Mouse (Mus musculus) mesoderm, embryonic 11.5 days (tissue): ENCODE data around the gene Pvr.

Experiments used
- DNase-seq: peaks from one replicate; pipeline ENCODE4 v3.0.0-alpha.2; 2012; ENCODE audit warnings: low read depth, low spot score

The Pvr gene

DNA sequence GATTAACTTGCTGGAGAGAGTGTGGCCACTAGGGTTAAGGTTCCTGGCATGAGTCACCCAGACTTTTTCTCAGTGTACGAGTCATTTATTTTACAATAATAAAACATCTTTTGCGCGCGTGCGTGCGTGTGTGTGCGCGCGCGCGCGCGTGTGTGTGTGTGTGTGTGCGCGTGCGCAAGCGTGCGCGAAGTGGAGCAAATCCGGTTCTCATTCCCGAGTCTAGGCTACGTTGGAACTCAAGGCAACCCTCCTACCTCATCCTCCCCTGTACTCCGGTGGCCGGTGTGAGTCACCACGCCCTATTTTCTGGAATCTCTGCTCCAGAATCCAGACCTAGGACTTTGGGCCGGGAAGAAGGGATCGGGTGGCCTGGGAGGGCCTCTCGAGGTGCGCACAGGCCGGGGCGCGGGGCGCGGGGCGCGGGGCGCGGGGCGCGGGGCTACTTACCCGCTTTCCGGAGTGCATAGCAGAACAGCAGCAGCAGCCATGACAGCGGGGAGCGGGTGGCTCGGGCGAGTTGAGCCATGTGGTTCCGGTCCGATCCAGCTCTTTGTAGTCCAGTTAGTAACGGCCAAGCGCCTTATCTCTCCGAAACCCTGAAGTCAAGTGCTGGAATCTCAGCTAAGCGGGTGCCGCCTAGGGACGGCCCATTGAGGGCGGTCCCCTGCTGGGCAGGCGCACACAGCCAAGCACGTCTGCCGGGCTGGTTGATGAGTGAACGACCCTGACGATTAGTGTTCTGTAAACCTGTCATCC, at the start of gene Pvr:
TSS of gene Pvr (minus strand) at position 655 of the 756 bp plus-strand sequence.
- DNase-seq = peak; percentile 74

- no peak for DNase-seq
Measured at GRCm38 (mm10) chr7:19970196-19970595, 49.2 kb upstream of the Pvr start.

DNA sequence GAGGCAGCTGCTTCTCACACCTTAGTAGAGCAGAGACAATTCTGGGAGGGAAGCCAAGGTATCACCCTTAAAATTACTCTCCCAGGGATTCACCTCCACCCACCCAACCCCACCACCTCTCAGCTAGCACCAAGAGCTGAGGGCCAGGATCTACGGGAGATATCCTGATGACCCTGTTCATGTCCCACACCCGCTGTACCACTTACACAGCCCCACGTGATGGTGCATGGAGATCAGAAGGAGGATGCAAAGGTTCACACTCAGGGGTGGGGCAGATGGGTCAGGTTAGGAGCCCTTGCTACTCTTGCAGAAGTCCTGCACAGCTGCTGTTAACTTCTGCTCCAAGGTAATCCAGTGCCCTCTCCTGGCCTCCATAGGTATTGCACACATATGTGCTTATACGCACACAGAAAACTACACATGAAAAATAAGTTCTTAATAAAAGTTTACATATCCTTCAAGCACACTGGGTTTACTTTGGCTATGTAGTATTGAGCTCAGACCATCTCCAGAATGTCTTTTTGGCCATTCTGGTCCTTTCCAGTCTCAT, 48.7 kb upstream of the Pvr start:
- DNase-seq = no peak

DNA sequence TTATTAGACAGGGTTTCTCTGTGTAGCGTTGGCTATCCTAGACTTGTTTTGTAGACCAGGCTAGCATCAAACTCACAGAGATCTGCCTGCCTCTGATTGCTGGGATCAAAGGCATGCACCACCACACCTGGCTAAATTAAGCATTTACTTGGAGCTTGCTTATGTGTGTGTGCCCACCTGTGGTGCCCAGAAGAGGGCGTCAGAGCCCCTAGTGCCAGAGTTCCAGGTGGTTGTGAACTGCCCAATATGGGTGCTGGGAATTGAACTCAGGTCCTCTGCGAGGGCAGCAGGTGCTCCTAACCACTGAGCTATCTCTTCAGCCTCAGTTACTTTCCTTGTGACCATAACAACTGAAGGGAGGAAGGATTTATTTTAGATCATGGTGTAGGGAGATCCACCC, 48.1 kb upstream of the Pvr start:
- DNase-seq = no peak

DNA sequence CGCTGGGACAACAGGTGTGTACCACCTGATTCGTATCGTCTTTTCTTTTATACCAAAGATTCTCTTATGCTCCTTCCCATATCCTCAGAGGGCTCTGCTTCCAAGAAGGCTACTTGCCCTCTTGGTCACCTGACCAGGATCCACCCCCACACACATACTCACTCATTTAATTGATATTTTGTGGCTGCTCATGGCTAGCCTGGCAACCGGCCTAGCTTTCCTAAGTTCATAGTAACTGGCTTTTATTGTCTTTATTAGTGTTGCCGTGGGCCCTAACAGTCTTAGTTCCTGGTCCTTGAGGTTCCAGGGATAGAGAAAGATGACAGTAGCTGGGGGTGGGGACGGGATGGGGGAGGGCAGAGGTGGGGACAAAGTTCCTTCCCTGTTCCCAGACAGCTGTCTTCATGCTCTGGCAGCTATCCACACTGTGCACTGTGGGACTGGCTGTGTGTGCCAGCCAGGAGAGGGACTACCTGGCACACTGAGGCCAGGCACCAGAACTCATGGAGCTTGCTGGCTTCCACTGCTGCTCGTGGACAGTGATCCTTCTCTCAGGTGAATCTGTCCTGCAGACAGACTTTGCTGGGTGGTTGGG, 44.1 kb upstream of the Pvr start, which contains the start of gene Ceacam20:
TSS of gene Ceacam20 (plus strand) at position 428 of the 595 bp plus-strand sequence.
- no peak for DNase-seq

DNA sequence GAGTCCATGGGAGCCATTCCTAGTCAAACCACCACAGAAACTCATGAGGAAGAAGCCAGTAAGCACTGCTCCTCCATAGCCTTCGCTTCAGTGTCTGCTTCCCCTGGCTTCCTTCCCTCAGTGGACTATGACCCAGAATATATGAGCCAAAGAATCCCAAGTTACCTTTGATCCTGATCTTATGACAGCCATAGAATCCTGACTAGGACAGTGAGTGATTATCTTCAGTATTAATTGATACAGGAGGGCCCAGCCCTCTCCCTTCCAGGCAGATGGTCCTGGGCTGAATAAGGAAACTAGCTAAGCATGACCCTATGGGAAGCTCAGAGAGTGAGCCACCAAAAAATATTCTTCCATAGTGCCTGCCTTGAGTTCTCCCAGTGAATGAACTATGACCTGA, 41.5 kb upstream of the Pvr start:
- DNase-seq = no peak

- DNase-seq = peak; percentile 92
Measured at GRCm38 (mm10) chr7:19956341-19956781, 35.4 kb upstream of the Pvr start.

DNA sequence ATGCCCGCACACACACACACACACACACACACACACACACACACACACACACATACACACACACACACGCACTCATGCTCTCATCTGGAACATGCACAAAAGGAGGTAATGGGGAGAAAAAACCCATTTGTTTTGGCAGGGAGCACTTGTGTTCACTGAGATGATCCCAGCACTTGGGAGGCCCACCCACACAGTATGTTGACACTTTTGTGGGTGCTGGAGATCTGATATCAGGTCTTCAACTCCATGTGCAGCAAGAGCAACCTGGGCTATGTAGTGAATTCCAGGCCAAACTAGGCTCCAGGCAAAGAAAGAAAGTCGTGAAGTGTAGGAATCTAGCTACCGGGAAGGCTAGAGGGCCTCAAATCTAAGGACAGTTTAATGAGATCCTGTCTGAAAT, 34.9 kb upstream of the Pvr start:
- no peak for DNase-seq

GRCm38 (mm10) chr7:19953054-19953453, 32.1 kb upstream of the Pvr start:
- no peak for DNase-seq

DNA sequence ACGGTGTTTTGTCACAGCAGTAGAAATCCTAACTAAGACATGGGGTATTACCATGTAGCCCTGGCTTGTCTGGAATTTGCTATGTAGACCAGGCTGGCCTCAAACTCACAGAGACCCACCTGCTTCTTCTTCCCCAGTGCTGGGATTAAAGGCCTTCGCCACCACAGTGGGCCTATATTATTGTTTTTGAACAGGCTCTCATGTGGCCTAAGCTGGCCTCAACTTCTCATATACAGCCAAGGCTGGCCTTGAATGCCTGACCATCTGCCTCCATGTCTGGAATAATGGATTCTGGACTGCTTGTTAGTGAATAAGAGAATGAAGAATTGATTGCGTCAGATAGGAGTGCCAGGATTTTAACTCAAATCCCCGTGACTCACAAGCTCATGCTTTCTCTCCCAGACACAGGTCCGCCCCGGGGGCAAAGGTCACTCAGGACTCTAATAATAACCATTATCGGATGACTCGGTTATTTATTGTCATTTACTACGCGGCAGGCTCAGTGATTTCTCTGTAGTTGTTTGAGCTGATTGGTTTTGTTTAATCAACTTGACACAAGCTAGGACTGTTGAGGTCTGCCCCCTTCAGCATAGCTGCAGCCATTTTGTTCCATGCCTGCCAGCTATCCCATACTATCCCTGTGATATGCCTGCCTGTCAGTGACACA, 31.5 kb upstream of the Pvr start:
- no peak for DNase-seq

DNA sequence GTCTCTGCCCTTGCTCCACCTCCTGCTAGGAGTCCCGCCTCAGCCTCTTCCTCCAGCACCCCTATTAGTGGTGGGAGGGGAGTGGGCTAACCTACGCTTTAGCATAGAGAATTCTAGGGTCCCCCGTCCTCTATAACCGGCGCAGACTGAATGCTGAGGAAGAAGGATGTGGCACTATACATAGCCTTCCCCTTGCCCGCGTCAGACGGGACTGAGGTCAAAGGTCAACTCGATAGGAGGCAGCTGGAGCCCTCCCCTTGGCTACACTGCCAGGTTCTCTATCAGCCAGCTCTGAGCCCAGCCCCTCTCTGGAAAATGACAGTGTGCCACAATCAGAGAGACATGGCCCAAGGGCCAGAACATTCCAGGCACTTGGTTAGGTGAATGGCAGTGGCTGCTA, 29.6 kb upstream of the Pvr start, which contains the start of gene Igsf23:
TSS of gene Igsf23 (minus strand) at position 168 of the 400 bp plus-strand sequence.
- DNase-seq = no peak

- DNase-seq = no peak
Measured at GRCm38 (mm10) chr7:19949996-19950395, 29.0 kb upstream of the Pvr start.

DNA sequence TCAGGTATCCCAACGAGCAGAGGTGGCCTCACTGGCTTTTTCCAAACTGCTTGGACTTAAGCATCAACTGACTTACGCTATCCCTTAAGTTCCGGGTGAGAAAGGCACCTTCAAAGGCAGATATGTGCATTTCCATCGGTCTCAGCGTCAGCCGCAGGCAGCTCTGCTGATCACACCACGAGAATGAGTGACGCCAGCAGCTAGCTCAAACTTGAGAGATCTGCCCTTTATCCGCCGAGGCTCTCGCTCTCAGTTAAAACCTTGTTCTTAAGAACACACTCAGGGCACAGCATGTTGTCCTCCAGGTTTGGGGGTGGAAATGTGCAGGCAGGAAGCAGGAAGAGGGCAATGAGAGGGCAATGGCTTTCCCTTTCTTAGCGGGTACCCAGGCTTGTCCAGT, 28.0 kb upstream of the Pvr start:
- DNase-seq = no peak

DNA sequence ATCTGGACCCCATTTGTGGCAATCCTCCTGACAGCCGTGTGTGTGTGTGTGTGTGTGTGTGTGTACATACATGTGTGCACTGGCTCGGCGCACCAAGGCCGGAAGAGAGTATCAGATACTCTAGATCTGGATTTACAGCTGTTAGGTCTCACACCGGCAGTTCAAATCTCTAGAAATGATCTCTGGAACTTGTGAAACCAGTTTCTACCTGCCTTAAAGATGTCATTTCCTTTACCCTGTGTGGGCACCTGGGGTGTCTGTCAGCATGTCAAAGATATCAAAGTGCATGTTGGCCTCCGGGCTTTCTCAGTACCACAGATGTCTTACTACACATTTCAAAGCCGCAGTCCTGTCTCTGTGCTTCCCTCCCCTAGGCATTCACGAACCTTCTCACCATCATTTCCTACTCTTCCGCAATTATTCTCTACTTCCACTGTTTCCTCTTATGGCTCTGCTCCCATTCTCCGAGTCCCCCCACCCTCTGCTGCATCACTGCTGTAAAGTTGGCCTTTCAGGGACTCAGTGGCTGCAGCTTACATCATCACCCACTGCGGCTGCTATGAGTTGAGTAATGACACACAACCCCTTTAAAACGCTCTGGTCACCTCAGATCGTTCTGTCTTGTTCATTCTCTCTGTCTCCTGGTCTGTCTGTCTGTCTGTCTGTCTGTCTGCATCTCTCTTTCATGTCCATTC, 25.0 kb upstream of the Pvr start:
- no peak for DNase-seq

DNA sequence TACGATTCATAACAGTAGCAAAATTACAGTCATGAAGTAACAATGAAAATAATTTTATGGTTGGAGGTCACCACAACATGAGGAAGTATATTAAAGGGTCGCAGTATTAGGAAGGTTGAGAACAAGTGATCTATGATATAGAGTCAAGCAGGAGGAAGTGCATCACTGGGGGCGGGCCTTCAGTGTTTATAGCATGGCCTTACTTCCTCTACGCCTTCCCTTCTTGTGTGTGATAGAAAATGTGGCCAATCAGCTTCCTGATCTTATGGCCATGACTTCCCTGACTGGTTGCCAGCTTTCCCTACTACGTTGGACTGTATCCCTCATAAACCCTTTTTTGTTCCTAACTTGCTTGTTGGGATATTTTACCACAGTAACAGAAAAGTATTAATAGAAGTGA, 24.2 kb upstream of the Pvr start:
- no peak for DNase-seq

DNA sequence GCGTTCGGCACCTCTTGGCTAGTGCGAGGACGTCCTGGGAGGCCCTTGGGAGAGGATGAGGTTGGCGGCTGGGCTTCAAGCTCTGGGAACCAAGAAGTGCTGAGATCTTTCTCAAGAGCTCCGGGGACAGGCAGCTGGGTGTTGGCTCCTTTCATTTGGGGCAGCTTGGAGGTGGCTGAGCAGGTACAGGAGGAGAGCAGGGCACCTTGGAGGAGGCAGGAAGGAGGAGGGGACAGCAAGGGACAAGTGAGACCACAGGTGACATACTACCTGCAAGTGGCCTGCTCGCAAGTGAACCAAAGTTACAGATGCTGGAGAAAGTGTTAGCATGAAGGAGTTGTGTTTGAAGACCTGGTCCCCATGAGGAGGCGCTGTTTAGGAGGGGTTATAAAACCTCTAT, 23.7 kb upstream of the Pvr start:
- DNase-seq = no peak

- no peak for DNase-seq
Measured at GRCm38 (mm10) chr7:19940256-19940655, 19.3 kb upstream of the Pvr start.

- no peak for DNase-seq
Measured at GRCm38 (mm10) chr7:19939555-19940235, 18.7 kb upstream of the Pvr start.

- no peak for DNase-seq
Measured at GRCm38 (mm10) chr7:19937229-19937821, 16.4 kb upstream of the Pvr start.

DNA sequence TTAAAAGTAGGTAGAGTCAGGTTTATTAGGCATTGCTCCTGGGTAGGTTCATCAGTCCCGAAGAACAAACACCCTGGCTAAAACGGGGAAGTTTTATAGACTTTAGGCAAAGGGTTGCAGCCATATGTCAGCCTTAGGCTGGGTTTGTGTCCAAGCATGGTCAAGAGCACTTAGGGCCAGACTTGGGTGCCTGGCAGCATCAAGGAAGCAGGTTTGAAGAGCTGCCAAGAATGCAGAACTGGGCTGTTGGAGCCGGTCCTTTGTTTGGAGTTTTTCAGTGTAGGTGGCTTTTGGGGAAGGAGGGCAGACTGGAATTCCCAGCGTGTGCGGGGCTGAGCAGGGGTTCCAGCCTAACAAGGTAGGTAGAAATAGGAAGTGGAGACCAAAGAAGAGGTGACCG, 15.0 kb upstream of the Pvr start:
- no peak for DNase-seq
